Mouse (Mus musculus) MEL (cell line): ENCODE data around the gene Fam20b.

Source experiments
- CTCF ChIP-seq, 3 experiments: IDR thresholded peaks in 2 of 3; conservative IDR thresholded peaks in 1 of 3; 2 replicates each; pipeline ENCODE4 v1.5.1; 2011 to 2012; ENCODE audit warnings: low read length in 3 of 3, low read depth in 2 of 3, mild to moderate bottlenecking in 2 of 3, improper control_type of control experiment in 1 of 3, inconsistent platforms in 1 of 3, mixed read lengths in 1 of 3, moderate library complexity in 1 of 3; ENCODE audit not compliant: control insufficient read depth in 1 of 3, insufficient read depth in 1 of 3, poor library complexity in 1 of 3, severe bottlenecking in 1 of 3
- EP300 ChIP-seq, 2 experiments: IDR thresholded peaks; 2 replicates each; pipeline ENCODE4 v1.6.1; 2011; ENCODE audit warnings: improper control_type of control experiment in 2 of 2, low read length in 2 of 2, low read depth in 1 of 2, mild to moderate bottlenecking in 1 of 2
- GATA1 ChIP-seq: IDR thresholded peaks from 2 replicates; pipeline ENCODE4 v1.6.1; 2011; ENCODE audit warnings: low read depth, low read length, improper control_type of control experiment
- NRF1 ChIP-seq: IDR thresholded peaks from 2 replicates; pipeline ENCODE4 v1.6.1; 2014; ENCODE audit warnings: low read depth, mild to moderate bottlenecking, inconsistent platforms, low read length, improper control_type of control experiment, moderate library complexity; ENCODE audit not compliant: poor library complexity, insufficient read depth, severe bottlenecking
- POLR2A ChIP-seq, 2 experiments: IDR thresholded peaks; 2 replicates each; pipeline ENCODE4 v1.6.1; 2011 to 2012; ENCODE audit warnings: low read length in 2 of 2, mild to moderate bottlenecking in 2 of 2, control low read depth in 1 of 2, improper control_type of control experiment in 1 of 2, low read depth in 1 of 2, moderate library complexity in 1 of 2; ENCODE audit not compliant: control insufficient read depth in 1 of 2, insufficient read depth in 1 of 2, poor library complexity in 1 of 2
- POLR2AphosphoS2 ChIP-seq: IDR thresholded peaks from 2 replicates; pipeline ENCODE4 v1.6.1; 2011; ENCODE audit warnings: low read length, improper control_type of control experiment
- TCF12 ChIP-seq: IDR thresholded peaks from 2 replicates; pipeline ENCODE4 v1.6.1; 2014; ENCODE audit warnings: low read depth, mild to moderate bottlenecking, inconsistent platforms, low read length, improper control_type of control experiment, moderate library complexity
- USF1 ChIP-seq: IDR thresholded peaks from 2 replicates; pipeline ENCODE4 v1.6.1; 2014; ENCODE audit warnings: low read depth, mild to moderate bottlenecking, inconsistent platforms, low read length, improper control_type of control experiment, moderate library complexity
- ZC3H11A ChIP-seq: IDR thresholded peaks from 2 replicates; pipeline ENCODE4 v1.6.1; 2012; ENCODE audit warnings: low read depth, mild to moderate bottlenecking, inconsistent platforms, low read length, improper control_type of control experiment

DNA sequence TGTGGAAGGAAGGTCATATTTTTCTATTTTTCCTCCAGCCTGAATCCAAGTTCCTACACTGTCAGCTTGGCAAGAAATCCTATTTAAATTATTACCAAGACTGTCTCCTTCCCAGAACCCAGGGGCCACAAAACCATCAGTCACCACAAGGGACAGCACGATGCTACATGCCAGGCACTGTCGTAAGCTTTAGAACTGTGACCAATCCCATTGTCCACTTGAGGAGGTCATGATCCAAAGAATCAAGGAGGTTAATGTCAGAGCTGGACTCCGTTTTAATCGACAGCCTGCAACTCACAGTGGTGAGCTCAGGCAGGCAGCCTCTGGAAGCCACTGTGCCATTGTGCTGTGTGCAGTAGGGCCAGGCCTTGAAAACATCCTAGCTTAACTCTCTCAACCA, 39.4 kb upstream of the Fam20b start:
- TF ChIP-seq POLR2A (IDR thresholded peaks at IDR 0.05; ENCODE audit: control insufficient read depth in 1 of 2, insufficient read depth in 1 of 2, low read depth in 1 of 2, low read length in 2 of 2, poor library complexity in 1 of 2) (no peak), CTCF (IDR thresholded peaks at IDR 0.05 in 2 of 3, conservative IDR thresholded peaks at IDR 0.05 in 1 of 3; ENCODE audit: control insufficient read depth in 1 of 3, insufficient read depth in 1 of 3, low read depth in 2 of 3, low read length in 3 of 3, poor library complexity in 1 of 3, severe bottlenecking in 1 of 3) (no peak), GATA1 (no peak), TCF12 (no peak), NRF1 (no peak), EP300 (IDR thresholded peaks at IDR 0.05; ENCODE audit: low read depth in 1 of 2, low read length in 2 of 2) (no peak), USF1 (no peak), ZC3H11A (no peak), POLR2AphosphoS2 (no peak)
